Mouse (Mus musculus) colon, adult 2 months (tissue): ENCODE measurements around the gene Spata13. TPM values are rescaled to one million over a fixed set of nuclear protein-coding genes. Genes with fewer than 3 reads are reported as not detected.

Experiments used
- polyA plus RNA-seq: library from polyadenylated mRNA; depleted of rRNA; stranded (reverse); fragments of >200 nt; gene quantifications from 2 replicates; pipeline ENCODE4 v1.2.3, GENCODE M21; 2012; rRNA removed

The Spata13 gene
- 36.7 and 38.8 TPM in 2 replicates for polyA plus RNA-seq

GRCm38 (mm10) chr14:60633961-60634864 lies at the start of gene Spata13:
Gene Spata13, plus strand, starts transcription at chr14:60634001.

DNA sequence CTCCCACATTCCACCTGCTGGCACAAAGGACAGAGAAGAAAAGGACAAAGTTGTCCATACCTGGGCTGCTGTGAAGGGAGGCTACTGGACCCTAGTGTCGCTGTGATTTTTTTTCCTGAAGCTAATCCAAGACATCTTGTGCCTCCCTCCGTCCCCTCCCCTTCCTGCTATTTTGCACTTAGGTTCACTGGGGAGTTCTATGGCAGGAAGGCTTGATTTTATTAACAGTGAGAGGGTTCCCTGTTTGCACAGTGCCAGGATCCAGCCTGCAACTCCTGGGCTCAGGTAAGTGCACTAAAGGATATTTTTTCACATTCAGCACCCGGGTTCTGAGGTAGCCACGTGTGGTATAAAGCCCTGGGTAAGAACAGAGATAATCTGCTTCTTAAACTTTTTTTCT lies 134.1 kb downstream of the Spata13 start, which contains the start of gene C1qtnf9:
Gene C1qtnf9, plus strand, starts transcription at position 251 of the 400 bp plus-strand sequence.

GRCm38 (mm10) chr14:60784427-60785315 lies 150.9 kb downstream of the Spata13 start, which contains the start of gene Mipep:
Gene Mipep, plus strand, starts transcription at chr14:60784573.

Other genes starting within 250 kb of the Spata13 start
- 1.0 and 1.5 TPM in 2 replicates for gene C1qtnf9, start 134.1 kb downstream of the Spata13 start, polyA plus RNA-seq
- gene Mipep, start 150.6 kb downstream of the Spata13 start, polyA plus RNA-seq = 10.0 and 13.2 TPM in 2 replicates